Mouse (Mus musculus) embryonic facial prominence, embryonic 12.5 days (tissue): ENCODE data around the gene Glcci1. TPM values are rescaled to one million over a fixed set of nuclear protein-coding genes. Genes with fewer than 3 reads are reported as not detected.

ENCODE experiments used
- ATAC-seq: fragments of 200-750 bp; cut with Nextera tagmentation; 2 replicates; pipeline ENCODE4 v1.8.0; 2017; ENCODE audit not compliant: insufficient number of reproducible peaks, insufficient read depth, low FRiP score, low TSS enrichment
- H3K27ac ChIP-seq: fragments of 300-500 bp; sonication (generic); 2 replicates; pipeline ENCODE4 v1.5.1; 2016; ENCODE audit warnings: mild to moderate bottlenecking
- H3K27me3 ChIP-seq: fragments of 300-500 bp; sonication (generic); 2 replicates; pipeline ENCODE4 v1.6.1; 2016; ENCODE audit warnings: mild to moderate bottlenecking, moderate library complexity
- H3K36me3 ChIP-seq: fragments of 300-500 bp; sonication (generic); 2 replicates; pipeline ENCODE4 v1.6.1; 2016; ENCODE audit warnings: mild to moderate bottlenecking
- H3K4me1 ChIP-seq: fragments of 300-500 bp; sonication (generic); 2 replicates; pipeline ENCODE4 v1.6.1; 2016
- H3K4me2 ChIP-seq: fragments of 300-500 bp; sonication (generic); replicated peaks from 2 replicates; pipeline ENCODE4 v1.6.1; 2016; ENCODE audit warnings: mild to moderate bottlenecking, moderate library complexity
- H3K4me3 ChIP-seq: fragments of 300-500 bp; sonication (generic); 2 replicates; pipeline ENCODE4 v1.5.1; 2016; ENCODE audit warnings: mild to moderate bottlenecking
- H3K9ac ChIP-seq: fragments of 300-500 bp; sonication (generic); 2 replicates; pipeline ENCODE4 v1.6.1; 2016; ENCODE audit warnings: mild to moderate bottlenecking, moderate library complexity
- H3K9me3 ChIP-seq: fragments of 300-500 bp; sonication (generic); 2 replicates; pipeline ENCODE4 v1.6.1; 2016; ENCODE audit warnings: mild to moderate bottlenecking, moderate library complexity
- WGBS: fragments of 180-500 bp; shearing (Covaris S2); methylation state at CpG from one replicate; pipeline ENCODE4 v1.1.7; 2016; 5-methylcytosine and 5-hydroxymethylcytosine counted together
- polyA plus RNA-seq: library from polyadenylated mRNA; unstranded; fragments of >200 nt; fragmentation: Nextera tagmentation; extraction: Ambion mirVana; gene quantifications from 2 replicates; pipeline ENCODE4 v1.2.1, GENCODE M21; 2016

The Glcci1 gene
- polyA plus RNA-seq: 14.5 and 15.9 TPM in 2 replicates

DNA sequence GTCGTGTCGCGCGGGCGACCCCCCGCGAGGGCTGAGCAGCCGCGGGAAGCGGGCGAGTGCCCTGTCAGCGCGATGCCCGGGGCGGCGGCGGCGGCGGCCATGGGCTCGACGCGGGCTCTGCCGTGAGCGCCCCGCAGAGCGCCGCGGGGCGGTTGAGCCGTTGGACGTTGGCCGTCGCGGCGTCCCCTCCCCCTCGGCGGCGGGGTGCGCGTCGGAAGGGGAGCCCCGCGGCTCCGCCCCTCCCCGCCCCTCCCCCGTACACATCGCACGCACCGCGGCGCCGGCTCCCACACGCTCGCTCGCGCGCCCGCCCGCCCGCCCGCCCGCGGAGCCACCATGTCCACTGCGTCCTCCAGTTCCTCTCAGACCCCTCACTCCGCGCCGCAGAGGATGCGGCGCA is at the start of gene Glcci1:
TSS of gene Glcci1 (plus strand) at position 50 of the 400 bp plus-strand sequence.
- Histone ChIP-seq H3K4me2 (peak within 1 kb of the TSS; percentile 56), H3K27ac (peak within 1 kb of the TSS; percentile 98), H3K9me3 (no peaks in the 10 kb centered on the region), H3K27me3 (no peaks in the 10 kb centered on the region), H3K36me3 (no peaks in the 10 kb centered on the region), H3K4me3 (peak within 1 kb of the TSS; percentile 93), H3K4me1 (peaks cover 17% of the 10 kb centered on the region), H3K9ac (peak within 1 kb of the TSS; percentile 98)
- 0% methylated on average over 2 of the region's 69 CpGs for WGBS
- ATAC-seq: peak; percentile 73

DNA sequence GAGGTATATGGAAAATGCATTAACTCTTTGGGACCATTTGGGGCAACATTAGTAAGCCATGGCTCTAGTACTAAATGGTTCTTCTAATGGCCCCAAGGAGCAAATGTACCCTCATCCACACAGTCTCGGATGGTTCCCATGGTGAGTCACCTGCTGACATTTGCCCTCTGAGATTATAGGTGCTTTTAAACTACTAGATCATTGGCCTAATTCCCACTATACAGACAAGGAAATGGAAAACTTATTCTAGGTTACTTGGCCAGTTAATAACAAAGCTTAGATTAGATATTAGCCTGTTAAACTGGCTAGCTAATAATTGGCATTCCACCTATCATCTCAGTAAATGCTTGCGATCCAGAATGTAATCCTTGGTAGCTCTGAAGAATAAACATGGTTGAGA is 47.0 kb upstream of the Glcci1 start:
- ATAC-seq: no peak

DNA sequence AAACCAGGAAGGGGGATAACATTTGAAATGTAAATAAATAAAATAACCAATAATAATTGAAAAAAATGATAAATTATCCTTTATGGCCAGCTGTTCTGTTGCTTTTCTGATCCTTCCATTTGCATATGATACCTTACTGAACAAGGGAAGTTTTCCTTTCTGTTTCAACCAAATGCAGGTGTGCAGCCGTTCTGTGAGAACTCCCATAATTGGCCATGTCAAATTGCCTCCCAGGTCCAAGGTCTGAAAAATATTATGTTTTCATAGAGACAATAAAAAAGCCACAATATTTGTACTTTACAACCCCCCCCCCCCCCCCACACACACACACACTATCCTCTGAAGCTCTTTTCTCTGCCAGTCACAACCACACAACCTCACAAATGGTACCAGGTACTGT is 44.0 kb upstream of the Glcci1 start:
- ATAC-seq: no peak
- no peak overlapping the region for H3K4me2 ChIP-seq
- no peak overlapping the region for H3K4me3 ChIP-seq
- H3K27me3 ChIP-seq: no peaks in the 10 kb centered on the region
- H3K4me1 ChIP-seq: no peaks in the 10 kb centered on the region
- no peaks in the 10 kb centered on the region for H3K36me3 ChIP-seq
- no peaks in the 10 kb centered on the region for H3K9me3 ChIP-seq
- 56% methylated on average over 1 of the region's 1 CpGs for WGBS
- no peak overlapping the region for H3K9ac ChIP-seq
- no peak overlapping the region for H3K27ac ChIP-seq

More for the DNA sequence above, 47.0 kb upstream of the Glcci1 start:
- Histone ChIP-seq H3K4me3 (no peak overlapping the region), H3K36me3 (no peaks in the 10 kb centered on the region), H3K4me2 (no peak overlapping the region), H3K9ac (no peak overlapping the region), H3K9me3 (no peaks in the 10 kb centered on the region), H3K27me3 (no peaks in the 10 kb centered on the region), H3K27ac (no peak overlapping the region), H3K4me1 (no peaks in the 10 kb centered on the region)
- WGBS: 93% methylated on average over 2 of the region's 2 CpGs

DNA sequence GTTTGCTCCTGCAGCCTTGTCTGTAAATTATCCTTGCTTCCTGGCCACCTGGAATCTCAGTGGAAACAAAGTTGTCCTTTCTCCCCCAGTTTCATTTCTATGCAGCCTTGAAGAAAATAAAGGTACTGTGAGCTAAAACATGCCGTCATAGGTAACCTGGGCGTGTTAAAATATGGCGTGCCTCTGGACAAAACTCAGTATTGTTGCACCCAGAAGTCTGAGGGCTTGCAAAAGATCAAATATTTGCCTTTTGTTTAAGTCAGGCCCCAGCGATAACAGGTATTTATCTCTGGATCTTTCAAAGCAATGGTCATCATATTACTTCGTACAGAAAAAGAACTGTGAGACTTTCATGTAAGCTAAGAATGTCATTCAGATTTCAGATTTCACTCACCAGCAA is 43.4 kb upstream of the Glcci1 start:
- H3K36me3 ChIP-seq: no peaks in the 10 kb centered on the region
- no peak overlapping the region for H3K4me2 ChIP-seq
- 69% methylated on average over 5 of the region's 5 CpGs for WGBS
- no peak overlapping the region for H3K4me3 ChIP-seq
- H3K27me3 ChIP-seq: no peaks in the 10 kb centered on the region
- H3K4me1 ChIP-seq: no peaks in the 10 kb centered on the region
- H3K9ac ChIP-seq: no peak overlapping the region
- H3K27ac ChIP-seq: no peak overlapping the region
- H3K9me3 ChIP-seq: no peaks in the 10 kb centered on the region
- no peak for ATAC-seq

DNA sequence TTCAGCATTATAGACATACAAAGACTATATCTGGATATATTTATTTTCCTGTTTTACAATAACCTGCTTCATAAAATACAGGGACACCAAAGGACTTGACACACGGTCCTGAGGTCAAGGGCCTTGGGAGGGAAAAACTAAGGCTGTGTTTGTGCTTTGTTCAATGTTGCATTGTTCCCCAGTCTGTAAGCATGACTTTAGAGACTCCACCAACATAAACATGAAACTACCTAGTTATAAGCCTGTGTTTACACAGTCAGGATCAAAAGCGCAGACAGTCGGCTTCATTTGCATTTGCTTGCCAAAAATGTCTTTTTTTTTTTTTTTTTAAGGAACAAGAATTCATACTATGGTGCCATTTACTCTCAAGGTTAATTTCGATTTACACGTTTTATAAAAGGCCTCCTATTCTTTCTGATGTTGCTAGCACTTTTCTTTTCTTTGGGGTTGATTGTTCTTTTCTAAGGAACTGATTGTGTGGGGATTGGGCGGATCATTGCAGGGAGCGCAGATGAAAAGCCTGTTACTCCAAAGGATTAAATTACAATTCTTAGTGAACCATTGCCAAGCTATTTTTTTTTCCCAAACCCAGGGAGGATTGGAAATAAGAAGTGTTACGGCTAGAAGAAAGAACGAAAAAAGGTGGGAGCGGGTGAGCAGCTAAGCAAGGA is 41.6 kb upstream of the Glcci1 start:
- Histone ChIP-seq H3K36me3 (no peaks in the 10 kb centered on the region), H3K4me1 (no peaks in the 10 kb centered on the region), H3K4me3 (no peak overlapping the region), H3K27me3 (no peaks in the 10 kb centered on the region), H3K27ac (no peak overlapping the region), H3K9ac (no peak overlapping the region), H3K4me2 (no peak overlapping the region), H3K9me3 (no peaks in the 10 kb centered on the region)
- ATAC-seq: no peak
- 51% methylated on average over 10 of the region's 10 CpGs for WGBS

DNA sequence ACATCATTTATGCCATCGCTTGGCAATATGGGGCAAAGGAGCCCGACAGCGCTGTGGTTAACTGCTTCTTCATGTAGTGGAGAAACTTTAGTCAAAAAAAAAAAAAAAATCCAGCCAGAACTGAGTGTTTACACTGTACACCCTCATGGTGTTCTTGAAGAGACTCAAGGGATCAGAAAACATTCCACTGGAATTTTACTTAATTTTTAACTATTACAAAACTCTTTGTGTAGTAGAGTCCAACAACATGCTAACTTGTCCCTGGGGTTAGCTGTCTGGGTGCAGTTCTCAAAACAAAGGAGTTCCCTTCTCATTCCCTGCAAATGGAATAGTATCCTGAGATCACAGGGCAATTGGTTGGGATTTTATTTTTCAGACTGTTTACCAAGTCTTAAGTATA is 39.5 kb upstream of the Glcci1 start:
- no peak overlapping the region for H3K27ac ChIP-seq
- H3K4me2 ChIP-seq: no peak overlapping the region
- no peak overlapping the region for H3K9ac ChIP-seq
- no peaks in the 10 kb centered on the region for H3K4me1 ChIP-seq
- no peaks in the 10 kb centered on the region for H3K27me3 ChIP-seq
- no peaks in the 10 kb centered on the region for H3K36me3 ChIP-seq
- no peak overlapping the region for H3K4me3 ChIP-seq
- 93% methylated on average over 3 of the region's 3 CpGs for WGBS
- H3K9me3 ChIP-seq: no peaks in the 10 kb centered on the region
- ATAC-seq: no peak

- H3K4me3 ChIP-seq: no peak overlapping the region
- H3K36me3 ChIP-seq: no peaks in the 10 kb centered on the region
- no peak overlapping the region for H3K27ac ChIP-seq
- H3K27me3 ChIP-seq: no peaks in the 10 kb centered on the region
- no peaks in the 10 kb centered on the region for H3K9me3 ChIP-seq
- no peak for ATAC-seq
- 82% methylated on average over 3 of the region's 3 CpGs for WGBS
- no peak overlapping the region for H3K9ac ChIP-seq
- no peaks in the 10 kb centered on the region for H3K4me1 ChIP-seq
- no peak overlapping the region for H3K4me2 ChIP-seq
These were observed 37.3 kb upstream of the Glcci1 start for GRCm38 (mm10) chr6:8472125-8472524.

- Histone ChIP-seq H3K4me2 (no peak overlapping the region), H3K9ac (no peak overlapping the region), H3K9me3 (no peaks in the 10 kb centered on the region), H3K4me3 (no peak overlapping the region), H3K4me1 (no peaks in the 10 kb centered on the region), H3K36me3 (no peaks in the 10 kb centered on the region), H3K27me3 (no peaks in the 10 kb centered on the region), H3K27ac (no peak overlapping the region)
- ATAC-seq: no peak
- 80% methylated on average over 5 of the region's 5 CpGs for WGBS
These were observed 36.5 kb upstream of the Glcci1 start for GRCm38 (mm10) chr6:8472915-8473314.

GRCm38 (mm10) chr6:8473498-8473897 is 35.9 kb upstream of the Glcci1 start:
- H3K27me3 ChIP-seq: no peaks in the 10 kb centered on the region
- no peak overlapping the region for H3K4me2 ChIP-seq
- no peak overlapping the region for H3K9ac ChIP-seq
- H3K4me1 ChIP-seq: no peaks in the 10 kb centered on the region
- no peaks in the 10 kb centered on the region for H3K36me3 ChIP-seq
- WGBS: 57% methylated on average over 5 of the region's 5 CpGs
- no peaks in the 10 kb centered on the region for H3K9me3 ChIP-seq
- H3K4me3 ChIP-seq: no peak overlapping the region
- no peak for ATAC-seq
- no peak overlapping the region for H3K27ac ChIP-seq

GRCm38 (mm10) chr6:8474316-8474715 is 35.1 kb upstream of the Glcci1 start:
- Histone ChIP-seq H3K36me3 (no peaks in the 10 kb centered on the region), H3K4me2 (no peak overlapping the region), H3K4me1 (no peaks in the 10 kb centered on the region), H3K4me3 (no peak overlapping the region), H3K9me3 (no peaks in the 10 kb centered on the region), H3K9ac (no peak overlapping the region), H3K27ac (no peak overlapping the region), H3K27me3 (no peaks in the 10 kb centered on the region)
- no peak for ATAC-seq
- 80% methylated on average over 3 of the region's 3 CpGs for WGBS

DNA sequence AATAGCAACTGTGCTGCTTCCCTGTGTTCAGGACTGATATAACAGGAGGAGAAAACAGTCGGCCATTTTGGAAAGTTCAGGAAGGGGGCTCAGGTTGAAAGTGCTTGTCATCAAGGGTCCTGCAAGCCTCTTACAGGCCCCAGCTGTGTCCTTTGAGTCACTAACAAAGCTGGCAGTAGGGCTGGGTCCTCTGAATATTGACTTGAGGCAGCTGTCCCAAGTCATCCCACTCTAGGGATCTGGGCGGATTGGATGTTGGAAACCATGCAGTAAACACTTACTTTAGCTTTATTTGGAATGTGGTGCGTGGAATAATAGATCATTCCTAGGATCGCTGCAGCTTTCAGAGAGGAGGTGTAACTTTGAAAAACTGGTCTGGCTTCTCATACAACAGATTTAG is 34.6 kb upstream of the Glcci1 start:
- ATAC-seq: no peak
- H3K4me1 ChIP-seq: no peaks in the 10 kb centered on the region
- no peak overlapping the region for H3K27ac ChIP-seq
- no peaks in the 10 kb centered on the region for H3K36me3 ChIP-seq
- no peak overlapping the region for H3K4me2 ChIP-seq
- H3K9me3 ChIP-seq: no peaks in the 10 kb centered on the region
- WGBS: 83% methylated on average over 4 of the region's 4 CpGs
- no peak overlapping the region for H3K4me3 ChIP-seq
- H3K27me3 ChIP-seq: no peaks in the 10 kb centered on the region
- H3K9ac ChIP-seq: no peak overlapping the region

GRCm38 (mm10) chr6:8479176-8479575 is 30.2 kb upstream of the Glcci1 start:
- H3K27me3 ChIP-seq: no peaks in the 10 kb centered on the region
- no peaks in the 10 kb centered on the region for H3K4me1 ChIP-seq
- no peaks in the 10 kb centered on the region for H3K36me3 ChIP-seq
- H3K4me3 ChIP-seq: no peak overlapping the region
- ATAC-seq: no peak
- no peak overlapping the region for H3K27ac ChIP-seq
- no peak overlapping the region for H3K9ac ChIP-seq
- no peak overlapping the region for H3K4me2 ChIP-seq
- H3K9me3 ChIP-seq: no peaks in the 10 kb centered on the region
- WGBS: 29% methylated on average over 1 of the region's 1 CpGs
